Mouse (Mus musculus): ENCODE results near the gene Ptov1.

DNA sequence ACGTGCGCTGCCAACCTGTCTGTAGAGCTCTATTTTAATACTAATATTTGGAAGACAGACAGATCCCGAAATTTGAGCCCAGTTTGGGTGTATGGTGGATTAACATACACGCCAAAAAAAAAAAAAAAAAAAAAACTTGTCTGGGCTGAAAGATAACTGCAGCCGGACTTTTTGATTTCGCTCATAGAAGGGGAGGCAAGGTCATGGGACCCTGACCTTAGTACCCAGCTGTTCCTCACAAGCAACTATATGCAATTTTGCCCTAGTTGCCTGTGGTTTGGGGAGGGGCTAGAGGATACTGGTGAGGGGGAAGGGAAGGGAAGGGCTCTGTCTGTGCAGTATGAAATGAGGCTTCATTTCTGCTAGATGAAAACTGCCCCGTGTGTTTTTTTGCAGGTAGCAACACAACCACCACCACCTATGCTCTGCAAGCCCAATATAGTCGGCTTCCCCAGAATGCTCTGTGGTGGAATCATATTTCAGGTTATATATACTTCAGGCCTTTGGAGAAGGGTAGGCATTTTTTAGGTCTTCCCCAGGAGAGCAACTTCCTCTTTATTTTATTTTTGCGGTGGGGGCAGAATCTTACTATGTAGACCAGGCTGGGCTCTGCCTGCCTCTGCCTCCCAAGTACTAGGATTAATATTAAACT, 13.2 kb downstream of the Ptov1 start:
- no peak for TF ChIP-seq CTCF (IDR thresholded peaks at IDR 0.05 in 2 of 3, conservative IDR thresholded peaks at IDR 0.05 in 1 of 3; ENCODE audit: control insufficient read depth in 1 of 3, insufficient read depth in 1 of 3, low read depth in 2 of 3, low read length in 3 of 3, poor library complexity in 1 of 3, severe bottlenecking in 1 of 3)
- TF ChIP-seq JUND (IDR thresholded peaks at IDR 0.05; ENCODE audit: low read depth, low read length): no peak
